In the genomic region with DNA sequence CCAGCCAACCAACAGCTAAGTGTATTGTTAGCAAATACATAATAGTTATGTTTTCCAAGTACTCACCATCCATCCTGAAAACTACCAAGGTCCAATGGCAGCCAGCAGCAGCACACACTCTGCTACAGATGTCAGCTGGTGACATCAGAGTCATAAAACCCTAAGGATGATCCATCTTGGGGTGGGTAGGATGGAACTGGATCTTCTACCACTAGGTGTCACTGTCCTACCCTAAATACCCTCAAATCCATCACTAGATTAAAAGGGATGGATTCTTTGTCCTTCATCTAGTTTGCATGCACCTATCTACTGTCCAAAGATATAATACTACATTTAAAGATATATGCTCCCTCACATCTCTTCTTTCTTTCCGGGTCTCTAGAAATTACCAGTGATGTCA, we compare ENCODE assay signal across 8 mouse cellular contexts.
DNase-seq lines count a peak whose midpoint lies in the region; ATAC-seq and TF ChIP-seq lines count a peak whose summit lies in the region.

No protein-coding gene starts in this region.

- DNase-seq in midbrain, postnatal 0 days (ENCODE audit: low spot score): no peak
- no peak for DNase-seq in midbrain, embryonic 10.5 days (ENCODE audit: low spot score)
- DNase-seq in cerebellum, postnatal 10 days: peak; percentile 16 to 65
- peak; percentile 77 for DNase-seq in kidney, postnatal 0 days (ENCODE audit: low spot score)

- H3K36me3 ChIP-seq in forebrain, embryonic 13.5 days (ENCODE audit: poor library complexity, severe bottlenecking): no peaks in the 10 kb centered on the region
- H3K36me3 ChIP-seq in forebrain, embryonic 12.5 days (replicated peaks): no peaks in the 10 kb centered on the region
- H3K36me3 ChIP-seq in midbrain, postnatal 0 days (ENCODE audit: insufficient read depth, low read length): no peaks in the 10 kb centered on the region
- H3K36me3 ChIP-seq in midbrain, embryonic 10.5 days: no peaks in the 10 kb centered on the region
- H3K36me3 ChIP-seq in kidney, postnatal 0 days (ENCODE audit: insufficient read depth, low read length): no peaks in the 10 kb centered on the region
- no peaks in the 10 kb centered on the region for H3K36me3 ChIP-seq in myocyte (ENCODE audit: control insufficient read depth, insufficient read depth)

- peak; percentile 62 for TF ChIP-seq CTCF in midbrain, postnatal 0 days (IDR thresholded peaks at IDR 0.05)
- peak; percentile 74 for TF ChIP-seq CTCF in kidney, postnatal 0 days (IDR thresholded peaks at IDR 0.05; ENCODE audit: low read depth)

- no peak overlapping the region for H3K9ac ChIP-seq in forebrain, embryonic 13.5 days
- H3K9ac ChIP-seq in forebrain, embryonic 12.5 days: no peak overlapping the region
- H3K9ac ChIP-seq in midbrain, postnatal 0 days (replicated peaks; ENCODE audit: low read length, poor library complexity, severe bottlenecking): no peak overlapping the region
- no peak overlapping the region for H3K9ac ChIP-seq in kidney, postnatal 0 days (ENCODE audit: low read depth, low read length)

- no peak for TF ChIP-seq POLR2A in myocyte (IDR thresholded peaks at IDR 0.05; ENCODE audit: insufficient read length, low read depth)

- H3K4me1 ChIP-seq in forebrain, embryonic 13.5 days: no peaks in the 10 kb centered on the region
- no peaks in the 10 kb centered on the region for H3K4me1 ChIP-seq in forebrain, embryonic 12.5 days
- H3K4me1 ChIP-seq in midbrain, postnatal 0 days (ENCODE audit: insufficient read depth, low read length): no peaks in the 10 kb centered on the region
- no peaks in the 10 kb centered on the region for H3K4me1 ChIP-seq in midbrain, embryonic 10.5 days
- H3K4me1 ChIP-seq in kidney, postnatal 0 days (replicated peaks; ENCODE audit: insufficient read depth, low read length): no peaks in the 10 kb centered on the region

- peak; percentile 71; the same call in 1 of the 2 replicates for ATAC-seq in forebrain, embryonic 13.5 days
- ATAC-seq in forebrain, embryonic 12.5 days (ENCODE audit: low FRiP score): no peak
- ATAC-seq in midbrain, postnatal 0 days (ENCODE audit: low FRiP score): peak; percentile 23; the same call in 1 of the 2 replicates
- ATAC-seq in kidney, postnatal 0 days (replicated peaks; ENCODE audit: low FRiP score, low read depth): no peak; the same call in 1 of the 2 replicates
- ATAC-seq in erythroid progenitor cell, adult 5-6 weeks (replicated peaks; ENCODE audit: low FRiP score, poor library complexity, severe bottlenecking): no peak

- H3K4me3 ChIP-seq in forebrain, embryonic 13.5 days: no peak overlapping the region
- H3K4me3 ChIP-seq in forebrain, embryonic 12.5 days (replicated peaks): no peak overlapping the region
- no peak overlapping the region for H3K4me3 ChIP-seq in midbrain, postnatal 0 days (ENCODE audit: low read depth, low read length)
- no peak overlapping the region for H3K4me3 ChIP-seq in midbrain, embryonic 10.5 days
- no peak overlapping the region for H3K4me3 ChIP-seq in kidney, postnatal 0 days (replicated peaks; ENCODE audit: low read depth, low read length)
- H3K4me3 ChIP-seq in myocyte: no peak overlapping the region

- no peak overlapping the region for H3ac ChIP-seq in myocyte (ENCODE audit: control insufficient read depth, insufficient read length)

- no peaks in the 10 kb centered on the region for H3K79me2 ChIP-seq in myocyte (ENCODE audit: control insufficient read depth, insufficient read depth)

- no peak overlapping the region for H3K4me2 ChIP-seq in forebrain, embryonic 13.5 days
- no peak overlapping the region for H3K4me2 ChIP-seq in forebrain, embryonic 12.5 days
- no peak overlapping the region for H3K4me2 ChIP-seq in midbrain, postnatal 0 days (ENCODE audit: low read depth, low read length, poor library complexity, severe bottlenecking)
- no peak overlapping the region for H3K4me2 ChIP-seq in kidney, postnatal 0 days (ENCODE audit: low read length)
- no peak overlapping the region for H3K4me2 ChIP-seq in myocyte (ENCODE audit: low read depth)

- WGBS in forebrain, embryonic 13.5 days: 83% methylated on average over 1 of the region's 1 CpGs
- 79% methylated on average over 1 of the region's 1 CpGs for WGBS in forebrain, embryonic 12.5 days
- WGBS in midbrain, postnatal 0 days: 91% methylated on average over 1 of the region's 1 CpGs
- WGBS in midbrain, embryonic 10.5 days: 80% methylated on average over 1 of the region's 1 CpGs
- WGBS in kidney, postnatal 0 days: 67% methylated on average over 1 of the region's 1 CpGs

- no peak overlapping the region for H3K27ac ChIP-seq in forebrain, embryonic 13.5 days
- H3K27ac ChIP-seq in forebrain, embryonic 12.5 days: no peak overlapping the region
- no peak overlapping the region for H3K27ac ChIP-seq in midbrain, postnatal 0 days (ENCODE audit: low read depth, low read length)
- no peak overlapping the region for H3K27ac ChIP-seq in midbrain, embryonic 10.5 days (replicated peaks)
- no peak overlapping the region for H3K27ac ChIP-seq in kidney, postnatal 0 days

- no peaks in the 10 kb centered on the region for H3K27me3 ChIP-seq in forebrain, embryonic 13.5 days
- H3K27me3 ChIP-seq in forebrain, embryonic 12.5 days: no peaks in the 10 kb centered on the region
- no peaks in the 10 kb centered on the region for H3K27me3 ChIP-seq in midbrain, postnatal 0 days (ENCODE audit: insufficient read depth, low read length)
- H3K27me3 ChIP-seq in midbrain, embryonic 10.5 days (ENCODE audit: low read depth, poor library complexity, severe bottlenecking): no peaks in the 10 kb centered on the region
- no peaks in the 10 kb centered on the region for H3K27me3 ChIP-seq in kidney, postnatal 0 days (ENCODE audit: insufficient read depth, low read length)
- no peaks in the 10 kb centered on the region for H3K27me3 ChIP-seq in myocyte (ENCODE audit: control insufficient read depth, insufficient read depth, insufficient read length)

- H3K9me3 ChIP-seq in forebrain, embryonic 13.5 days (replicated peaks): no peaks in the 10 kb centered on the region
- no peaks in the 10 kb centered on the region for H3K9me3 ChIP-seq in forebrain, embryonic 12.5 days
- H3K9me3 ChIP-seq in midbrain, postnatal 0 days (ENCODE audit: low read length): no peaks in the 10 kb centered on the region
- no peaks in the 10 kb centered on the region for H3K9me3 ChIP-seq in midbrain, embryonic 10.5 days (replicated peaks)
- H3K9me3 ChIP-seq in kidney, postnatal 0 days (replicated peaks; ENCODE audit: low read length): no peaks in the 10 kb centered on the region

TF ChIP-seq in myocyte, 11 proteins besides CTCF, POLR2A, EP300 and RAD21:
- TF ChIP-seq CEBPB (IDR thresholded peaks at IDR 0.05; ENCODE audit: insufficient read depth, poor library complexity, severe bottlenecking) (peak; percentile 39; the same call in 1 of the 2 replicates), REST (IDR thresholded peaks at IDR 0.05; ENCODE audit: insufficient read depth, insufficient read length) (no peak)

Comparison
In these comparisons a context has a peak if more than half of its experiments do, and no peak if none do; other contexts are left out.
1. ATAC-seq: peak in forebrain, embryonic 13.5 days (single experiment) and midbrain, postnatal 0 days (single experiment); none in forebrain, embryonic 12.5 days (single experiment), kidney, postnatal 0 days (single experiment) and erythroid progenitor cell, adult 5-6 weeks (single experiment).
2. DNase-seq: peak in cerebellum, postnatal 10 days (2 of 2) and kidney, postnatal 0 days (single experiment); none in midbrain, postnatal 0 days (single experiment) and midbrain, embryonic 10.5 days (single experiment).